Mouse (Mus musculus): ENCODE results near the gene Lhx8.
A peak's percentile ranks its signal among the peaks of the same experiment; 100 is the strongest.

Lhx8 gene

GRCm38 (mm10) chr3:154330181-154331002 lies at the start of gene Lhx8:
Gene Lhx8 (minus strand): TSS chr3:154330659.
- DNase-seq (ENCODE audit: low spot score in 2 of 2) = peak in 1 of 2 experiments; percentile 34

DNA sequence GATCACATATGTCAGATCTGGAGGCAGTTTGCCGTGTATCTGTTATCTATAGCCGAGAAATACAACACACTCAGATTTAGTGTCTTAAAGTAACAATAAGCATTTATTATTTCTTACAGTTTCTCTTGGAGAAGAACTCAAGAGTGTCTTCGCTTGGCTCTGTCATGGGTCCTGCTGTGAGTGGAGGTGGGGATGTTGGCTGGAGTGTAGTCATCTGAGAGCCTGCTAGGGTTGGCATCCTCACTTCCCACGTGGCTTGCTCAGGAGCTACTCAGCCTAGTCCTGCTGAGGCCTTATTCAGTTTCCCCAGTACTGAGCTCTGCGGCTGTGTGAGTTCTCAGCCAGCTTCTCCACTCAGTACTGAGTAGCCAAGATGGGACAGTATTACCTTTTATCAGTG lies 43.1 kb upstream of the Lhx8 start:
- no peak for DNase-seq (ENCODE audit: low spot score in 2 of 2)

GRCm38 (mm10) chr3:154372688-154373087 lies 42.2 kb upstream of the Lhx8 start:
- DNase-seq (ENCODE audit: low spot score in 2 of 2) = no peak

DNA sequence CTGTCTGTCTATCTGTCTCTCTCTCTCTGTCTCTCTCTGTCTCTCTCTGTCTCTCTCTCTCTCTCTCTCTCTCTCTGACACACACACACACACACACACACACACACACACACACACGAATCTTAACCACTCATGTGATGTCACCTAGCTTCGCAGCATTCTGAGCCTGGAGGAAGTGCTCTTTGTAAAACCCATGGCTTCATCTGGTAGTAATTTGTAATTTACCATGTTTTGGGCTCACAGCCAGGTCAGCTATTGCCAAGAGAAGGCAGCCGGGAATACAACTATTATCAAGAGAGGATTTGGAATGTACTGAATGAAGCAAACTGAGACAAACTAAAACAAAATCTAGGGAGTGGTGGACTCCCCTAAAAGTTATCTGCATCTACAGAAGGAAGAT lies 36.9 kb upstream of the Lhx8 start:
- no peak for DNase-seq (ENCODE audit: low spot score in 2 of 2)

- DNase-seq (ENCODE audit: low spot score in 2 of 2) = no peak
Measured at GRCm38 (mm10) chr3:154364604-154365209, 34.2 kb upstream of the Lhx8 start.

DNA sequence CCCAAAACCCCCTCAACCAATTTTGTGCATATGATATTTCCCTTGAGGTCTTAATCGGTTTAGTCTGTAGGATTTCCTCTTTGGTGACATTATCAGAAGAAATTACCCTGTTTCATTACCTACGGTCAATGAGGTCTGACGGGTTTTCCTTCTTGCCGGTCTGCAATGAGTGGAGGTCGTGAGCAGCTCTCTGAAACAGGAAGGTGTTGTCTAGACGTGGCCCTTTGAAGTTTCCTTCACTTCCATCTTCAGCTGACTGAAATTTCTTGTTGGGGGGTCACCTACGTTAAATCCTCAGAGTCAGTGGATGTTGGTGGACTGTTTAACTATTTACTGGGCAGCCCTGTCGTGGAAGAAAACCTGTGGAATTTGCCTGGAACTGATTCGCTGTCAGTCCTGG lies 33.0 kb upstream of the Lhx8 start:
- no peak for DNase-seq (ENCODE audit: low spot score in 2 of 2)

- no peak for DNase-seq (ENCODE audit: low spot score in 2 of 2)
Measured at GRCm38 (mm10) chr3:154359231-154359630, 28.8 kb upstream of the Lhx8 start.

DNA sequence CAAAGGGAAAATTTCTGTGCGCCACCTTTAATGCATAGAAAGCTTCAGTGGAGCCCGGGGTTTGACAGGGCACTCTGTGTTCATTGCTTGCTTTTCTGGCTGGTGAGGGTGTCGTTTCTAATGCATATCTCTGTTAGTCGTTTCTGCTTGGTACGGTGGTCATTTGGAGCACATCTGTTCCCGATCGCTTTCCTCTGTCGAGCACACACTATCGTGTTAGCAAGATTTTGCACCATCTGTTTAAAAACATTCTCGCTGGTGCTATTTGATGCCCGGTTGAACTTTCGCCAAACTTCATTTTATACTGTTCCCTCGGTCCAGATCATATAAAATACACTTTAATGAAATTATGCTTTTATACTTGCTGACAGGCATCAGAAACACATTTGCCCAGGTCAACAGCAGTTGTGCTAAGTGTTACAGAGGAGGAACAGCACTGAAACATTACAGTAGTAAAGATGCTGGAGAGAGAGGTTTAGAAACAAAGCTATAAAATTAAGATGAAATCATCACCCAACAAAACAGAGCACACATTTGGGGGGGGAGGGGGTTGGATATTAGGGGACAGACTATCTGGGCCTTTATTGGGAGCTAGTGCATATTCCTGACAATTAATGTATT lies 9.9 kb upstream of the Lhx8 start:
- no peak for DNase-seq (ENCODE audit: low spot score in 2 of 2)

- no peak for DNase-seq (ENCODE audit: low spot score in 2 of 2)
Measured at GRCm38 (mm10) chr3:154339649-154340260, 9.3 kb upstream of the Lhx8 start.

GRCm38 (mm10) chr3:154334806-154335205 lies 4.3 kb upstream of the Lhx8 start:
- DNase-seq (ENCODE audit: low spot score in 2 of 2) = no peak

DNA sequence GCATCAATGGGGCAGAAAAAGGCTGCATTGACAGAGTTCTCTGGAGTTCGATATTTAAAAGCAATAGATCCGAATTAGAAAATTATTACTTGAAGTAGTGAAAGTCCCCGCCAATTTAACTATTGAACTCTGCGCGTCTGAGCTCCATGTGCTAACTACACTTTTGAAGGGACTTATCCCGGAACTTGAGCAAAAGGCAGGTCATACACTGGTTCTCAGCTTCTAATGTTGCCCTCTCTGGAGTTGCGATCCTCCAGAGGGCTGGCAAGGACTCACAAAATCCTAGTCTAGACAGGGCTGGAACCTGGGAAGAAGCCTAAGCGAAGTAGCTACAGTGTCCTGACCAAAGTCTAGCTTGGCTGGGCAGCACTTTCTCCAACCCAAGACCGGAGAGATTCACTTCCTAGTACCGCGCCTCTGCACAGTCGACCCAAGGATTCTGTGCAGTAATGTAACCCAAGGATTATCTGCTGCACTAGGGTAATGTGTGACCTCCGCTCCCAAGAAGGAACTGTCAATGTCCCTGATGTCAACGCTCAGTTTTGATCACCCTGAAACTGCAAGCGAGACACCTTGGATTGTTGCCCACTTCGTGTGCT lies 3.0 kb upstream of the Lhx8 start:
- DNase-seq (ENCODE audit: low spot score in 2 of 2) = peak in 1 of 2 experiments; percentile 4

- DNase-seq (ENCODE audit: low spot score in 2 of 2) = peak in 1 of 2 experiments; percentile 4
Measured at GRCm38 (mm10) chr3:154332941-154333340, 2.5 kb upstream of the Lhx8 start.

DNA sequence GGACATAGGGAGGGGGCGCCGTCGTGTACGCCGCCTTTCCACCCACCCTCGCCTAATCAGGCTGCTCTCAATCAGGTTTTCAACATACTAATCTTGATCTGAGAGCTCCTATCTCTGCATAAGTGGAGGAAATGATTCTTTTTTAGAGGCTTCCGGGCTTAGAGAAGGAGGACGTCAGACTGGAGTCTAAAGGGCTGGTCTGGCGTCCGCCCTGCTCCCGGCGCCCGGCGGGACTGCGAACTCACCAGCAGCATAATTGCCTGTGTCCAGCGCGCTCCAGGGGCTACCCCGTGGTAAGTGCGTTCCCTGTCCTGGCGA lies 1.7 kb upstream of the Lhx8 start:
- peak in 1 of 2 experiments; percentile 33 for DNase-seq (ENCODE audit: low spot score in 2 of 2)

GRCm38 (mm10) chr3:154331506-154332212 lies 1.2 kb upstream of the Lhx8 start:
- DNase-seq (ENCODE audit: low spot score in 2 of 2) = peak in 1 of 2 experiments; percentile 3

DNA sequence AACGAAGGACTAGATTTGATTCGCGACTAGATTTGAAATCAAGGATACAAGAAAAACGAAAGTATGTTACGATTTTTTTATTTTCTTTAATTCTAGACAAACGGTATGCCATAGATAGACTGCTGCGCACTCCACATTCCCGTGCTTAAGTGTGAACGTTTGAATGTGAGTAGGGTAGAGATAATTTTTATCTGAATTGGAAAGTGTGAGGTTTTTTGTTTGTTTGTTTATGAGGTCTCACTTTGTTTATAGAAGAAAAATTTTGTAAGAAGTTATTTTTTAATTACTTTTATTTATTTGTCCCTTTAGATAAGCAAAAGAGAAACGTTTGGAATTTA lies 513 bp upstream of the Lhx8 start:
- DNase-seq (ENCODE audit: low spot score in 2 of 2) = no peak

- DNase-seq (ENCODE audit: low spot score in 2 of 2) = peak in 1 of 2 experiments; percentile 53
Measured at GRCm38 (mm10) chr3:154329323-154330180, 907 bp downstream of the Lhx8 start.

DNA sequence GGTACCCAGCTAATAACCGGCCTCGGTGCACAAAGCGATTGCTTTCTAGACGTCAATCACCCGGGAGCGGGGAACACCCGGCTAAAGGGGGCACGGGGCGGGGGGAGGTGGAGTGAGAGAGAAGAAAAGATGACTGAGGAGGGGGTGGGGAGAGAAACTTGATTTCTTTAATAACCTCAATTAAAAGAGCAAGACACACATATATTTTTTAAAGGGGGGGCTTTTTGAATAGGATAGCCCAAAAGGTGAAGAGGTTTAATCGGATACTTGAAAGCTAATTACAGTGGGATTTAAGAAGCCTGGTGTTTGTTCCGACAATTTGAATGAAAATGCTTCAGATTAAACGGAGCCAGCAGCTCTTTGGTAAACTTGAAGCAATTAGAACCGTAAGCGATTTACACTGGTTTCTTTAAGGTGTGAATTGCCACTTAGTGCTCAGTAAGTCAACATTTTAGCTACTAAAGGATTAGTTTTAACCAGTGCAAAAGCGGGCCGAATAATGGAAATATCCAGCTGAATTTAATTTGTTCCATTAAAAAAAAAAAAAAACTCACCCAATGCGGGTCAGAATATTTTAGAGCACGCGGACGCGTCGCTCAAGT lies 1.6 kb downstream of the Lhx8 start:
- no peak for DNase-seq (ENCODE audit: low spot score in 2 of 2)

GRCm38 (mm10) chr3:154327883-154328720 lies 2.4 kb downstream of the Lhx8 start:
- DNase-seq (ENCODE audit: low spot score in 2 of 2) = peak in 1 of 2 experiments; percentile 19

Data from urinary bladder, adult 18-20 months (tissue).